Mouse (Mus musculus) heart, postnatal 0 days (tissue): ENCODE results near the gene Clk2.

ENCODE experiments used
- CTCF ChIP-seq: IDR thresholded peaks from 2 replicates; pipeline ENCODE4 v1.5.1; 2016; ENCODE audit warnings: antibody characterized with exemption, control low read depth, low read depth
- EP300 ChIP-seq: IDR thresholded peaks from 2 replicates; pipeline ENCODE4 v1.6.1; 2016; ENCODE audit warnings: antibody characterized with exemption, low read depth

DNA sequence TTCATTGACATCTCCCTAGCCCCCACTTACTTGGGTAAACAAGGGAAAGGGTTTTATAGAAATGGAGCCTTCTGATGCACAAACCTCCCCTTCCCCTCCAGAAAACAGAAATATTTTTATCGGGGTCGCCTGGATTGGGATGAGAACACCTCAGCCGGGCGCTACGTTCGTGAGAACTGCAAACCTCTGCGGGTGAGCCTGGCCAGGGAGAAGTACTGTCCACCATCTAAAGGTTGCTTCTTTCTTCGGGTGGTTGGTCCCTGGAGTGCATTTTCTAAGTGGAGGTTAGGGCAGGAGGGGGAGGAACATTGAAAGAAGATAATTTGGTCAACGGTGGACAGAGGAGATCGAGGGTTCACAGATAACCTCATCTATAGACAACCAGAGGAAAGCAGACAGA, 10.9 kb downstream of the Clk2 start:
- TF ChIP-seq CTCF, result no peak
- TF ChIP-seq EP300, result no peak
